Mouse (Mus musculus) thymus, postnatal 25 days (tissue): ENCODE measurements around the gene Phldb1.
A peak's percentile ranks its signal among the peaks of the same experiment; 100 is the strongest.

ENCODE experiments used
- DNase-seq: peaks from one replicate; pipeline ENCODE4 v3.0.0; 2022

Gene Phldb1

DNA sequence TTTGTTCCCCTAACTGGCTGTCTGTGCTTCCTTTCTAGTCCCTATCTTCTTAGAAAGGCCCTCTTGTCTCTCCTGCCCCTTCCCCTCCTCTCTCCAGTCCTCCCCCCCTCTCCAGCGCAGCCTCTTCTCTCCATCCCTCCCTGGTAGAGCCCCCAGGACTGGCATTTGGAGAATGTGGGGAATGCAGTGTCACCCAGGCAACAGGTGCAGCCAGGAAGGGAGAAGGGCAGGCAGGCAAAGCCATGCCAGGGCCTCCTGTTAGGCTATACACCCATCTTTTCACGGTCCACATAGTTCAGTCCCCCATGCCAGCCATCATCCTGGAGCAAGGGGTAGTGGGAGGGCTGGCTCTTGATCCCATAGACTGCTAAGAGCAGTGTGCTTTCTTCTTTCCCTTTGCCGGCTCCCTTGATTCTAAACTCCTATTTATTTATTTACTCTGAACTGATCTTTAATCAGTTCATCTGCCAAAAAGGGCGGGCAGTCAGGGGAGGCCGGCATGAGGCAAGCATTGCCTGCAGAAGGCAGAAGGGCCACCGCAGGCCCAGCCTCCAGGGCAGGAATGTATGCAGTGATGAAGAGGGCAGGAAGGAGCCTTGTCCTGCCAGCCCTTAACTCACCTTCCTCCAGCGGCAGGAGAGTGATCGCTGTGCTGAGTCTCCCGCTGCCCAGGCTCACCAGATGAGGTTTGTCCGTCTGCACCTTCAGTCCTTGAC is 8.4 kb downstream of the Phldb1 start:
- DNase-seq, result no peak

DNA sequence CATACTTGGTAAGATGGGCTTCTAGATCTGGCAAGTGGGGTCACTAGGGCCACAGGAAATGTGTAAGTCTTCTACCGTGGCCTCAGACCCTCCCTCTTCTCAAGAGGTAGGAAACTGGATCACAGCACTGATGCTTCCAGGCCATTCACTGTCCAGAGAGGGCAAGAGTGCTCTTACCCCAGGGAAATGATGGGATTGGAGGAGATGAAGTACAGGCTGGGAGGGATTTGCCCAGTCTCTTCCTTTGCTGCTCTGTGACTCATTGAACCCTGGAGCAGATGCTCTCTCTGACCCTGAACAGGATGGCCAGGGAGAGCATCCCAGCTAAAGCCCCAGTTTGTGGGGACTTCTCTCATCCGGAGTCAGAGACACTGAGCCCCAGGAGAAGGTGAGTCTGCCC is 10.3 kb downstream of the Phldb1 start:
- DNase-seq, result no peak

DNA sequence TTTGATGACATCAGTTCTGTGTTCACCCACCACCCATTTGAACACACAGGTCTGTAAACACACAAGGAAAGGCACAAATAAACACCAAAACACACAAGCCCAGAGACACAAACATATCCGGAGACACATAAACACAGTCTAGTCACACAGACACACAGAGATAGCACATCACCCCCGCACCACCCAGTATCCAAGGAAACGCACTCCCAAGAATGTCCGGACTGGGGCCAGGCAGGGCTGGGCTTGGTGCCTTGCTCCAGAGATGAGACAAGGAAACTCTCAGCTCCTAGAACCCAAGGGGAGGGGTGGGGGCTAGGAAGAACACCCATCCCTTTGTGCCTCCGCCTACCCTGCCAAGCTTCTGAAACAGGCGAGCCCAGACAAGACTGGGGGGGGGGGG is 10.8 kb downstream of the Phldb1 start:
- DNase-seq, result no peak

DNA sequence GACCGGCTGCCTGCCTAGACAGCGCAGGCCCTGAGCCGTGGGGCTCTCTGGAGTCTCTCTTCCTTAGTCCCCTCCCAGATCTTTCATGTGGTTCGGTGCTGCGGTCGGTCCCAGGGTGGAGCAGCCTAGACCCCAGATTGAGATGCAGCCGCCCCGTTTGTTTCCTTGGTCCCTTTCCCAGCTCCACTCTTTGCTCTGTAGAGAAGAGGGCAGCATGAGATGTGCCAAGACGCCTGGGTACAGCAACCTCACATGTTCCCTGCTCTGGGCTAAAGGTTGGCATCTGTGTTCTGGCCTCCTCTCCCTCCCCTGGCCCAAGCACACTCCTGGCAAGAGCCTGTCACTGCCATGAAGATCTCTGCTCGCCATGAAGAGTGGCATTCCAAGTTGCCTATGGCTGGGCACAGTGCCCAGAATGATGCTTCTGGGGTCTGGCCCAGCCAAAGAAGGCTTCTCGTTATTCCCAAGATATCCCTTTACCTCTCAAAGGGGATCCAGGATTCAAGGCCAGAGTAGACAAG is 11.4 kb downstream of the Phldb1 start:
- DNase-seq, result peak; percentile 15

DNA sequence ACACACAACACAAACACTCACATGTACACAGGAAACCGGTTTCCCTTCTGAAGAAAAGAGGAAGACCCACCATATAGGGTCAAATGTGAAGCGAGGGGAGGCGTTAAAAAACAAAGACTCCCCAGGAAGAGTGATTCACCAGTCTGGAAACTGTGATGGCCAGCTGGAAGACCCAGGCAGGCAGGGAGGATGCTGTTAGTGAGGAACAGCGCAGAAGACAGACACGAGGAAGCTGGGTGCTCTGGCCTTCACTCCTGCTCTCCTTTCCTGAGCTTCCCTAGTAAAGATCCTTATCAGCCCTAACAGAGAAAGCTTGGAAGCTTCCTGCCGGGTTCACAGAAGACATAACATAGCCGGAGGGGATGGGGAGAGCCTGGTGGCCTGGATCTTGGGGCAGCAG is 12.0 kb downstream of the Phldb1 start:
- no peak for DNase-seq

DNA sequence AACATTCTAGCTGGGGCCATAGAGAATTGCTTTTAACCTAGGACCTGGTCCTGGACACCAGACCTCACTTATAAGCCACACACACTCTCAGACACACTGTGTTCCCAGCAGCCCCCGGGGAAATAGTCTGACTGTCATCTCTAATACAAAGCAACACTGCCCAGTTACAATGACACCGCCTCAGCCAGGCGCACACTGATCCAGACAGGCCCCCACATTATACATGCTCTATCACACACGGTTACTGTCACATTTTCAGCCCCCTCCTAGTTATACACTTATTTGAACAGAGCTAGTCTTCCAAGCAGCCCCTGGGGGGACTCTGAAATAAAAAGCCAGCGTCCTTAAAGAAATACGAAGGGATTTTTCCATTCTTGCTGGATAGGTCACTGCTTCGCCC is 12.4 kb downstream of the Phldb1 start:
- no peak for DNase-seq

DNA sequence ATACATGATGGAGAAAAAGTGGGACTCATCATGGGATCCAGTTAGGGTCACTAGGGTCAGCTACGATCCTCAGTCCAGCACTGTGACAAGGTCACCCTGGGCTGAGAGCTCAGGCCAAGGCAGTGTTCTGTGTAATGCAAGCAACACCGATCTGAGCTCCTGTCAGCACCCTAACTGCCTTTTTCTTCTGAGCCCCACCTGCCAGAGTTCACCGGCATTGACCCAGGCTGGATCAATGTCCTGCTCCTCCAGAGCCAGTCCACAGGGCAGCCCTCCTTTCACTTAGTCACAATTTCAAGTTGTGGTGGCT is 13.2 kb downstream of the Phldb1 start:
- no peak for DNase-seq

DNA sequence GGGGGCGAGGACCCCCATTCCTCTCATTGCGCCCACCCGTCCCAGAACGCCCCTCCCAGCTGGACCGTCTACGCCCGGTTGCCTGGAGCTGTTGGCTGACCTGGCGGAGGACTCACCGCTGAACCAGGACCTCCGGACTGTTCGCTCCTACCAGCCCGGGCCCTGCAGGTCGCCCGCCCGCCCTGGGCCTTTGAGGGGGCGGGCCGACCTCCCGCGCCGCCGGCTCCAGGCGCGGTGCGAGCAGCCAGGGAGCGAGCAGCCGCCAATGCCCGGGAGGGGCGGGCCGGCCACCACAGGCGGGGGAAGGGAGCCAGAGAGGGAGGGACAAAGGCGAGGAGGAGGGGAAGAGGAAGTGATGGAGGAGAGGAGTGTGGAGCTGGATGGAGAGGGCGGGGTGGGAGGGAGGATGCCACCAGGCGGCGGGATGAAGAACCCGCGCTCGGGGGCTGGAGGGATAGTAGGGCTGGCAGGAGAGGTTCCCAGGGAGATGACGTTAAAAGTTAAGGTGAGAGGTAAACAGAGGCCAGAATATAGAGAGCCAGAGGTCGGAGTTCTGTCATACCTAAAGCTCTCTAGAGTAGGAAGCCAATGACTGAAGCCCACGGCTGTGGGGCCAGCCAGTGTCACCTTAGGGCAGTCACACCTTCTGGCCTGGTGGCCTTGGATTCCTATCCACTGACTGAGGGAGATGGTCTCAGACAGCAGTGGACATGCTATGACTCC is 13.7 kb downstream of the Phldb1 start:
- DNase-seq, result peak; percentile 51

DNA sequence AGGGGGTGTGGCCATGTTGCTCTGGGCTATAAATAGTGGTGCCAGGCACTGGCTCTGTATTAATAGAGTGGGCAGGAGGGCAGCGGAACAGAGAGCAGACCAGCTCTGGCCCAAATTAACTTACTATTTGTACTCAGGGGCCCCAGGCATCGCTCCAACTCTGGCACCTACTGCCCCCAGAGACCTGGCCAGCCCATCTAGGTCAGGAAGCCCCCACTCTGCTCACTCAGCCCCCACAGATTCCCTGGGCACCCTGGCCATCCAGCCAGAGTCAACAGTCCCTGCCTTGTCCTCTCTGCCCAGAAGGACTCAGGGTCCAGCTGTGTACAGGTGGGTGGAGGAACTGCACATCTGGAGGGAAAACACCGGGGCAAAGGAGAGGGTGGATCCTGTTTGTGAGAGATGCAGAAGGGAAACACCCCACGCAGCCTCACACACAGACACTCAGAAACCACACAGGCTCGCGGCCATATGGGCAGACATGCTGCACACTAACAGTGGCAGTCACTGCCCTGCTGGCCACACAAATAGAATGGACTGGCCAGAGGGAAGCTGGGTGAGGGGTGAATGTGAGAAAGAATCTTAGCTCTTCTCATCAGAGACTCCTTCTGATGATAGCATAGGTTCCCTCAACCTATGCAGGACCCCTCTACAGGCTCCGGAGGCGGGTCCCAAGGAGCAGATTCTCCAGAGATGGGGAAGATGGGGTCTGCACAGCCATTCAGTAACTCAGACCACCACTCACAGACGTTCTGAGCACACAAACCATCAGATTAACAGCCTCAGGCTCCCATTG is 14.4 kb downstream of the Phldb1 start:
- no peak for DNase-seq

DNA sequence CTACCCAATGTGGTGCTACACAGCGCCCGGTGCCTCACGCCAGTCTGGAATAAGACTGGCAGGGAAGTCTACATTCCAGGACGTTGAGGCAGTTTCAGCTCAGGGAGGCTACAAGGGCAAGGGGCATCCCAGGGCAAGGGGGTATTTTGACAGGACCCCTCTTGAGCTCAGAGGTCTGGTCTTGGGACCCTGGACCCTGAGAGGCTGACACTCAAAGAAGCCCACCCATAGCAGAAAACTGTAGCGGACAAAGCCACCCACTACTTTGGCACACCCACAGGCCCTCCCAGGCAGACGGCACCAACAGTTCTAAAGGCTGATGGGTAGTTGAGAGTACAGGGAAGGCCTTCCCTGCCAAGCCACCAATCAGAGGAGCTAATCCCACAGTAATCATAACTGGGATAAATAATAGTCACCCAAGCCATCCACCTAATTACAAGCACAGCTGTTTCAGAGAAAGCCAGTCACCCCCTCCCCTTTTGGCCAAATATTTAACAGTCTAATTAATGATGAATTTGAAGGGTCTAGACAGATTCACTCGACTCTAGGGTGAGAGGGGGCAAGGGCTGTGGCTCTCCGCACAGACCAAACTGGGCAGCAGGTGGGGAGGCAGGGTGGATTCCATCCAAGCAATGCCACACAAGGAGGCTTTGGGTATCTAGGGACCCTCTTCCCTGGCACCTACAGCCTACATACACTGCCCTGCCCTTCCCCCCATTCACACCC is 15.2 kb downstream of the Phldb1 start:
- no peak for DNase-seq

DNA sequence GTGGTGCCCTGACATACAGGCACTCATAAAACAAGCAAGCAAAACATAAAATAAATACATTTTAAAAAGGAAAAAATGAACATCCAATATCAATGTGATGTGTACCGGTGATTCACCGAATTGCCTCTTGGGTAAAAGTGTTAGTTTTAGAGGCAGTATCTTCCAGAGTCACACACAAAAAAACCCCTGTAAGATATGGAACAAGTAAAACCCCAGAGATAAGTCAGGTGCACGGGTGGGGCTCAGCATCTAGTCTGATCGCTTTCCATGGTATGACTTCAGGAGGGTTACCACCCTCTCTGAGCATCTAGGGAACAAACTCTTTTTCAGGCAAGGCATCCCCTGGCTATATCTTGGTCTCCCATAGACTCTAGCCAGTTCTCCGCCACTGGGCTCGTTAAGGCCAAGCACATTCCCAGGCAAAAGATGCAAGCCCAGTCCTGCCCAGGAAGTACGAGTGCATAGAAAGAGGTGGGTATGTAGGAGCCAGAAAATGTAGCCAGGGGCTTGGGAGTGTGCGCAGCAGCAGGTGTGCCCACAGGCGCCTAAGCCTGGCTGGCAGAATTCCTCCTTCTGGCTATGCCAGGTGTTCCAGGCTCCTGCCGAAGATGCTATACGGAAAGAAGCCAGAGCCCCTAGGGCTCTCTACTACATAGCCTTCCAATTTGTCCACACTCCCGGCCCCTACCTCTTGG is 15.9 kb downstream of the Phldb1 start:
- DNase-seq, result no peak

DNA sequence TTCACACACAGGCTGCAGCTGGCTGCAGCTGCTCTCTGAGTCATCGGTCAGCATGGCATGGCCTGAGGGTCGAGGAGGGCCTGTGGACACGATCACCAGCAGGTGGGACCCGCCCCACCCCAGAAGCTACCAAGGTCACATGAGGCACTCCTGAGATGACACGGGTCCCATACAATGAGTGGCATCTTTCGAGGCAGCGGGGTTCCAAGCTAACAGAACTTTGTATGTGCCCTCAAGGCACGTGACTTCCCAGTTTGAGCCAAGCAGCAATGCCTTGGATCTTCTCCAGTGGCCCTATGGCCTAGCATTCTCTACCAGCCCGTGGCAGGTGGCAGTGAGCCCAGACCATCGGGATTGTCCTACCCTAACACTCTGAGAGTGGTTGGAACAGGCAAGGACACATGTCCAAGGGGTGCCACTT is 17.2 kb downstream of the Phldb1 start:
- DNase-seq, result no peak

DNA sequence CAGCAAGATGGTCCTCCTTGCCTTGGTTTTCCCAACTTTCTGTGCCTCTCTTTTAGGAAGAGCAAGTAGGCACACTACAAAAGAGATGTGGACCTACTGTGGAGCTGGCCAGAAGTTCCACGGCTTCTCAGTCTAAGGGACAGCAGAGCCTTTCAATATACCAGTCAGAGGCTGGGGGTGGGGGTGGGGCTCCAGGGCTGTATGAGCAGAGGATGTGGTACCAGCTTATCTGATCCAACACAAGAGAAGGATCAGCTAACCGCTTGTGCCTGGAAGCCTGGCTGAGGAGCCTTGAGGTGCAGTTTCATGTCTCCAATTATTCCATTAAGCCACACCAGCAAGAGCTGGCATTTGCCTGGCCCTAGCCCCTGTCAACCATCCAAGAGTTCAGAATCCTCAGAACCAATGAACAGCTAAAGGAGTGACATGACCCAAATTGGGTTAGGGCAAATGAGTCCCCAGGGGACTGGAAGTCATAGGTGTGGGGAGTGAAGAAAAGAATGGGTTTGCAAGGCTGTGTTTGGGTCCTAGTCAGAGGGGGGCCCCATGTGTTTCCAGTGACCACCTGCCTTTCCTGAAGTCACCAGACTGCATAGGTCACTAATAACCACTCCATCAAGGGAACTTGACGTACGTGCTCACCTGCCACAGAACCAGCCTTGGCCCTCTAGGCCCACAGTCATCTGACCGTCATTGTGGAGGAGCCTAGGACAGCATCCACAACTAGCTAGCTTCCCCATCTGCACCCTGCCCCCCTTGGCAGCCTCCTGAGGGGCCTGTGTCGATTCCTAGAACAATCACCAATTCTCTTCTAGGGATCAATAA is 17.8 kb downstream of the Phldb1 start:
- DNase-seq, result no peak

DNA sequence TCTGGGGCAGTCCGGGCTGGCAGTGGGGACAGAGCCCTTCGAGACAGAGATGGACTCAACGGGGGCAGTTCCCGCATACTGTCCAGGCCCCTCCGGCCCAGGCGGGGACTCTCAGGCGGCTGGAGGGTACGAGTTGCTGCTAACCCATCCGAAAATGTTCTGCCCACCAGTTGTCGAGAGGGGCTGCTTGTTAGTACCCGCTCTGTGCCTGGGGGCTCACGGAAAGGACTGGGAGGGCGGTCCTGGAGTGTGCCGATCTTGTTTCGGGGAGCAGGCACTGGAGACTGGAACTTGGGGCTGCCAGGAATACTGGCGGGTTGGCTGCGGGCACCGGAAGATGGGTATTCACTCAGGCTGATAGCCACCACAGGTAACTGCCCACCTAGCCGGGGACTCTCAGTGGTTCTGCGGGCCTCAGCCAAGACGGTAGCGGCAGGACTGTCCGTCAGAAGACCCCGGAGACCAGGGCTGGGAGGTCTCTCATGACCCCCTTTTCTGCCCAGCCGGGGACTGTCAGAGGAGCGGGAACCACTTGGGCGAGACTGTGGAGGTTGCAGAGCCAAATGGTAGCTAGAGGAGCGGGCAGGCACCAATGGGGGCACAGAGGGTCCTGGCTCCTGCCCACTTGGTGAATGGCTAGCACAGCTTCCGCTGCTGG is 19.2 kb downstream of the Phldb1 start:
- no peak for DNase-seq

DNA sequence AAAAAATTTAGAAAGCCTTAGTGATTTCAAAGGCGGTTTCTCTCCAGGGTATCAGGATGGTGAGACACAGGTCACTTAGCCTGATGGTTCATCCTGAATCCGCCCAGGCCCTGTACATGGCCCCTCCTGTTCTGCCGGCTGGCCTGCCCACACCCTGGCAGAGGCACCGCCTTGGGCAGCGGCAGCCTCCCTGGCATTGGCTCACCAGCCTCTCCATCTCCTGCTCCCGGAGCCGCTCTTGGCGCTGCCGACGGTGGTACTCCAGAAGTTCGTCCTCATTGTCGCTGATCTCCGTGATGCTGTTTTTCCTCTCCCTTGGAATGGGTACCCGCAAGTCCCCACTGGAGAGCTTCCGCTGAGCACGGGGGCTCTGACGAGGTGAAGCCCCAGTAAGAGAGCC is 19.9 kb downstream of the Phldb1 start:
- no peak for DNase-seq

DNA sequence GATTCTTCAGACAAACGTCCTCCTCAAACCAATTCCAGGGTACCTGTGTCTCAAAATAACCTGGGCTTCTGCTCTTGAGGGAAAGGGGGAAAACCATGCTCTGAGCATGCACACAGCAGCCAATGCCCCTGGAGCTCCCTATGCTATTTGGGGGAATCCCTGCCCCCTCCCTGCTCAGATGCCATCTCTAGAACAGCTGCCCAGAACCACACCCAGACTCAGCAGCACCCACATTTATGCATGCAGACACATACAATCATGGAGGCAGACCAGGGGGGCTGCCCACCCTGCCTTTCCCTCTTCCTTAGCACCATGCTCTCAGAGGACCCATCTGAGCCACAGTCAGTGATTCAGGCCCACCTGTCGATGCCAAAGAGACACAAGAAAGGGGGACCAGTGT is 21.4 kb downstream of the Phldb1 start:
- DNase-seq, result no peak

DNA sequence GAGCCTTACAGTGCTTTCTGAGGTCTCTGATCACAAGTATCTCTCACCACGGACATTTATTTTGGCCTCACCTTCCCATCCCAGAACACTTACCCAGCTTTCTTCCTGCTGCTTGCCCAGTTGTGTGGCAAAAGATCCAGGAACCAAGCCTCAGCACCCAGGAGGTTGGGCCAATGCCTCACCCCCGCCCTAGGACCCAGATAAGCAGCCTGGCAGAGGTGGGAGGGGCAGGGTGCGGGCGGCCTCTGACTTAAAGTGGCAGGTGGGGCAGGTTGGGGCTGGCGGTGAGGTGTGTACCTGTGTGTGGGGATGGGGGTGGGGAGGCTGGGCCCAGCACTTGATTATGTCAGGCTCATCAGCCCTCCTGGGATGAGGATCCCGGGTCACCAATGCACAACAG is 21.9 kb downstream of the Phldb1 start:
- DNase-seq, result no peak

DNA sequence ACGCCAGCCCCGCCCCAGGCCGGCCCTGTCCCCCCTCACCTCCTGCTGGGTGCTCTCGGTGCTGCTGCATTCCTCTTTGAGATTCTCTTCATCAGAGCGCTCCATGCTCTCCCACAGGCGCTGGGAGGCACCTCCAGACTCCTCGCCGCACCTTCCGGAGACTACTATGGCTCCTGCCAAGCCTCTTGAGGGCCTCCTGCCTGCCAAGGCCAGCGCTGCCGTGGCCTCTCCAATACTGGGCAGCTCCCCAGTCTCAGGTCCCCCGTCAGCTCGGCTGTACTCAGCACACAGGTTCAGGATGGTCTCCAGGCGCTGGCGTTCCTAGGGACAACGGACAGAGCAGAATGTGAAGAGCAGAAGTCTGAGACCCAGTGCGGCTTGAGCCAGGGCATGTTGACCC is 23.4 kb downstream of the Phldb1 start:
- DNase-seq, result no peak

DNA sequence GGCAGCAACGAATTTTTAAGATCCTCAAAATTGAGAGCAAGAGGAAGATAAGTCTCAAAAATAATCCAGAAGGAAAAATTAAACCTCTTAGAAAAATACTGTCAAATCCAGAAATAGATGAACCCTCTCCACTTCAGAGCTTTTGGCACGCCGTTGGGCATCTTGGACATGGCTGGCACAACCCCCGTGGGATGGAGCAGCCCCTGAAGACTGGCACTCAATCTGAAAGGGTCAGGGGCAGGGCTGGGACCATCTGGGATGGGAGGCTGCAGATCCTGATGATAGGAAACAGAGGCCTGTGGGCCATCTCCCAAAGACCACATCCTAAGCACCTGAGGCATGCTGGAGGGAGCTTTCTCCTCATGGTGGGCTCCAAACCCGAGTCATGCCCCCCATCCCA is 24.8 kb downstream of the Phldb1 start:
- no peak for DNase-seq

DNA sequence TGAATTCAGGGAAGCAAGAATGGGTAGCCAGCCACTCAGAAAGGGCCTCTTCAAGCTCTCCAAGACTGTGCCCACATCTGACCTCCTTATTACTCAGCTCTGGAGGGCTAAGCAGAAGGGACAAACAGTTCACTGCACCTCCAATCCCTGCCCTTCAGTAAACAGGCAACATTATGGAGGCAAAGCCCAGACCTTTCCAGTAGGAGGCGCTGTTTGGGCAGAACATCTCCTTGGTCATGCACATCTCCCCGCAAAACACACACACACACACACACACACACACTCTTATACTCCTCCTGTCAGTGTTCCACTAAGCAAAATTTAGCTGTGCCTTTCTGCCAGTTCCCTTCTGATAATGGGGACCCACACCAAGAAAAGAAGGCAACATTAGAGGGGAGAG is 25.4 kb downstream of the Phldb1 start:
- DNase-seq, result no peak

DNA sequence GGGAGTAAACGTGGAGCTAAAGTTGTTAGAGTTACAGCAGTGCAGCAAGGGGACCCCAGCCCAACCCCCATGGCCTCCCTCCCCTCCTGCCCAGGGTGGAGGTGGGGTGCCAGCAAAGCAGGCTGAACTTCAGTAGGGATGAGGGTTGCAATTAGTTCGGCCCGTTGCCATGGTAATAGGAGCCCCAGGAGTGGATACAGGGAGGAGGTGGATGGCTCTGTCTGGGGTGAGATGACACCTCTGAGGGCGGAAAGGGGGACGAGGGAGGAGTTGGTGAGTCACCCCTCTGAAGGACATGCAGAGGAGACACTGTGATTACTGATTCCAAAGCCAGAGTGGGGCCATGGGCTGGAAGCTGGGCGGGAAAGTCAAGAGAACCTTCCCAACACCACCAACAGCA is 26.1 kb downstream of the Phldb1 start:
- no peak for DNase-seq
